Mouse (Mus musculus): ENCODE measurements around the gene Npr3.

The Npr3 gene
- long read RNA-seq, experiment 1, partial matches to known transcripts = 2 of 4 reads
- long read RNA-seq, experiment 1, other reads (novel, unspliced or antisense) = 1 of 4 reads
- long read RNA-seq, experiment 2, partial matches to known transcripts = 0 of 1 reads
- long read RNA-seq, experiment 2, other reads (novel, unspliced or antisense) = 0 of 1 reads

- intact Hi-C loops (cut with DNase I) = loop anchor here (5.0 to 10.0 kb wide), 4 partner anchors 155 to 500 kb away; no protein-coding TSS in a partner anchor
These were observed at the start of gene Npr3 for GRCm38 (mm10) chr15:11906571-11907531. Gene Npr3, minus strand, starts transcription at chr15:11907287.

- intact Hi-C loops (cut with DNase I) = no loop called here
These were observed 49.0 kb upstream of the Npr3 start for GRCm38 (mm10) chr15:11956129-11956528.

- intact Hi-C loops (cut with DNase I) = no loop called here
These were observed 47.1 kb upstream of the Npr3 start for GRCm38 (mm10) chr15:11954190-11954589.

GRCm38 (mm10) chr15:11952159-11952558 lies 45.1 kb upstream of the Npr3 start:
- intact Hi-C loops (cut with DNase I) = no loop called here

GRCm38 (mm10) chr15:11951181-11951580 lies 44.1 kb upstream of the Npr3 start:
- intact Hi-C loops (cut with DNase I) = no loop called here

- intact Hi-C loops (cut with DNase I) = no loop called here
These were observed 43.1 kb upstream of the Npr3 start for GRCm38 (mm10) chr15:11950144-11950543.

GRCm38 (mm10) chr15:11949490-11949889 lies 42.4 kb upstream of the Npr3 start:
- intact Hi-C loops (cut with DNase I) = no loop called here

- intact Hi-C loops (cut with DNase I) = no loop called here
These were observed 33.8 kb upstream of the Npr3 start for GRCm38 (mm10) chr15:11940855-11941254.

- intact Hi-C loops (cut with DNase I) = no loop called here
These were observed 20.7 kb upstream of the Npr3 start for GRCm38 (mm10) chr15:11927742-11928141.

GRCm38 (mm10) chr15:11914101-11914500 lies 7.0 kb upstream of the Npr3 start:
- intact Hi-C loops (cut with DNase I) = no loop called here

- intact Hi-C loops (cut with DNase I) = loop anchor here (5.0 to 10.0 kb wide), 4 partner anchors 158 to 503 kb away; no protein-coding TSS in a partner anchor
These were observed 2.8 kb upstream of the Npr3 start for GRCm38 (mm10) chr15:11909875-11910274.

- intact Hi-C loops (cut with DNase I) = loop anchor here (5.0 to 10.0 kb wide), 4 partner anchors 156 to 501 kb away; no protein-coding TSS in a partner anchor
These were observed 1.1 kb upstream of the Npr3 start for GRCm38 (mm10) chr15:11908166-11908565.

- intact Hi-C loops (cut with DNase I) = loop anchor here (5.0 to 10.0 kb wide), 4 partner anchors 154 to 499 kb away; no protein-coding TSS in a partner anchor
These were observed 991 bp downstream of the Npr3 start for GRCm38 (mm10) chr15:11906021-11906570.

- intact Hi-C loops (cut with DNase I) = loop anchor here (5.0 to 10.0 kb wide), 4 partner anchors 153 to 498 kb away; no protein-coding TSS in a partner anchor
These were observed 2.0 kb downstream of the Npr3 start for GRCm38 (mm10) chr15:11904848-11905672.

- intact Hi-C loops (cut with DNase I) = loop anchor here (10.0 kb wide), 1 partner anchor 409 kb away; no protein-coding TSS in a partner anchor
These were observed 2.8 kb downstream of the Npr3 start for GRCm38 (mm10) chr15:11904043-11904847.

GRCm38 (mm10) chr15:11903196-11904042 lies 3.7 kb downstream of the Npr3 start:
- intact Hi-C loops (cut with DNase I) = loop anchor here (10.0 kb wide), 1 partner anchor 409 kb away; no protein-coding TSS in a partner anchor

GRCm38 (mm10) chr15:11897617-11898016 lies 9.5 kb downstream of the Npr3 start:
- intact Hi-C loops (cut with DNase I) = no loop called here

GRCm38 (mm10) chr15:11897162-11897561 lies 9.9 kb downstream of the Npr3 start:
- intact Hi-C loops (cut with DNase I) = no loop called here

- intact Hi-C loops (cut with DNase I) = no loop called here
These were observed 13.1 kb downstream of the Npr3 start for GRCm38 (mm10) chr15:11893969-11894368.

Measured in adrenal gland (tissue).